Mouse (Mus musculus): ENCODE results near the gene Shmt2. TPM values are rescaled to one million over a fixed set of nuclear protein-coding genes. Genes with fewer than 3 reads are reported as not detected.

Gene Shmt2
- 22.0 TPM for polyA plus RNA-seq (2014; fragmentation: Illumina TruSeq; extraction: RNeasy Lipid Tissue Mini Kit (QIAGEN cat#74804); ENCODE audit: low read depth, low replicate concordance)

DNA sequence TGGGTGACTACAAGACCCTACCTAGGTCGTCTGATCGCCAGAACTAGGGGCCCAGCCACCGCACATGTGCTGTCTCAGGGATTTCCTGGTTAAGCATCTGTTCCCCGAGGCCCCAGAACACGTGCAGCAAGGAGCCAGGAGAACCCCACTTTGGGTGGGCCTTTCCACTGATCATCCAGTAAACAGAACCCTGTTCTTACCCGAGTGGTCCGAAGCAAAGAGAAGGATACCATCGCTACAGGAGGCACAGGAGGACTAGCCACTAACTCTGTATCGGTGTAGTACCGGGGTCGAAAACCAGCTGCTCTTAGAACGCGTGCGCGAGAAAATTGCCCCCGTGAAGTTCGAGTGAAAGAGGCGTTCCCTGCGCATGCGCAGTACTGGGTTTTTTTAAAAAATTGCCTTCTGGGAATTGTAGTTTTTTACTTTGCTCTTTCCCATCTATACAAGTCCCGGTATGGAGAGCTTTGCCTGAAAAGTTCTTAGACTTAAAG, at the start of gene Shmt2:
Shmt2 (minus strand) TSS at position 357 of the 494 bp plus-strand sequence.

GRCm38 (mm10) chr10:127534036-127534928, 12.0 kb upstream of the Shmt2 start, which contains the start of gene Nxph4:
Gene Nxph4, minus strand, starts transcription at chr10:127534559.

GRCm38 (mm10) chr10:127514764-127515163, 7.5 kb downstream of the Shmt2 start, which contains the start of gene Ndufa4l2:
Gene Ndufa4l2, plus strand, starts transcription at chr10:127514967.

DNA sequence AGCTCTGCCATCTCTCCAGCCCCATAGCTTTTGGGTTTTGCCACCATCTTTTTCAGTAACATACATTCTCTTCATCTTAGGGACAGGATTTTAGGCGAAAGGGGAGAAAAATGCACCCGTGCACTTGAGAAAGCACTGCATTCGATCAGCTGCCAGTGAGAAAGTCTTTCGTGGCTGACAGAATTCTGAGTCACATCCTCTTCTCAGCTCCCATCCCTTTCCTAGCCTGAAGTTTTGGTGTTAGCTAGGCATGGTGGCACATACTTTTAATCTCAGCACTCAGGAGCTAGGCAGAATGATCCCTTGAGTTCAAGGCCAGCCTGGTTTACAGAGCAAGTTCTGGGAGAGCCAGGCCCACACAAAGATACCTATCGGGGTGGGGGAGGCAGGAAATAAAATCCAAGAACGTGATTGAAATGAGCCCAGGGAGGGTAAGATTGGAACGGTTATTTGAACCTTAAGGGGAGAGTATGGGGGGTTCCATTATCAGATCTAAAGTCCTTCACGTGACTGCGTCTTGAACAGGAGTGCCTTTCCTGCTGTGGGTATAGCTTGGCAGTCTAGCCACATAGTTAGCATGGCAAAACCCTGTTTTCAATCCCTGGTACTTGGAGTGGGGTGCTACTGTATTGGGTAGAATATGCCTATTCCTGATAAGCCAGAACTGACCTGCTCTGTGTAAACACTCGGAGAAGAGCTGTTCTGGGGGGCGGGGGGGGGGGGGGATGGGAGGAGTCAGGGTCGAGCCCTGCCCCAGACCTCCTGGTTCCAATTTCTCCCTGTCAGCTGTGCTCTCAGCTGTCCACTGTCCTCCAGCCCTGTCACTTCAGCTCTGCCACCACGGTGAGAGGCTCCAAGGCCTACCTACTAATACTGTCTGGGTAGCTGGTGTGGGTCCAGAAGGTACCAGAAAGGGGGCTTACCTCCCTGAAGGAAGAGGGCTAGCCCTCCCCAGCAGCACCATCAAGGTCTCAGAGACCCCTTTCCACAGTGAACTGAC, 21.1 kb downstream of the Shmt2 start, which contains the start of gene Stac3:
Stac3 (plus strand) TSS at position 793 of the 1,000 bp plus-strand sequence.

Other genes with a start within 250 kb of the Shmt2 start
- gene Mbd6, start 233.4 kb downstream of the Shmt2 start, polyA plus RNA-seq (2014; fragmentation: Illumina TruSeq; extraction: RNeasy Lipid Tissue Mini Kit (QIAGEN cat#74804); ENCODE audit: low read depth, low replicate concordance) = 1.9 TPM
- gene Mars, start 210.7 kb downstream of the Shmt2 start, polyA plus RNA-seq (2014; fragmentation: Illumina TruSeq; extraction: RNeasy Lipid Tissue Mini Kit (QIAGEN cat#74804); ENCODE audit: low read depth, low replicate concordance) = 13.9 TPM
- gene Arhgap9, start 200.5 kb downstream of the Shmt2 start, polyA plus RNA-seq (2014; fragmentation: Illumina TruSeq; extraction: RNeasy Lipid Tissue Mini Kit (QIAGEN cat#74804); ENCODE audit: low read depth, low replicate concordance) = 0.29 TPM
- gene Gli1, start 180.5 kb downstream of the Shmt2 start, polyA plus RNA-seq (2014; fragmentation: Illumina TruSeq; extraction: RNeasy Lipid Tissue Mini Kit (QIAGEN cat#74804); ENCODE audit: low read depth, low replicate concordance) = not detected
- 8.0 TPM for gene Inhbe, start 168.0 kb downstream of the Shmt2 start, polyA plus RNA-seq (2014; fragmentation: Illumina TruSeq; extraction: RNeasy Lipid Tissue Mini Kit (QIAGEN cat#74804); ENCODE audit: low read depth, low replicate concordance)
- 29.8 TPM for gene Inhbc, start 152.0 kb downstream of the Shmt2 start, polyA plus RNA-seq (2014; fragmentation: Illumina TruSeq; extraction: RNeasy Lipid Tissue Mini Kit (QIAGEN cat#74804); ENCODE audit: low read depth, low replicate concordance)
- 121 TPM for gene R3hdm2, start 142.1 kb downstream of the Shmt2 start, polyA plus RNA-seq (2014; fragmentation: Illumina TruSeq; extraction: RNeasy Lipid Tissue Mini Kit (QIAGEN cat#74804); ENCODE audit: low read depth, low replicate concordance)
- gene Stac3, start 20.8 kb downstream of the Shmt2 start, polyA plus RNA-seq (2014; fragmentation: Illumina TruSeq; extraction: RNeasy Lipid Tissue Mini Kit (QIAGEN cat#74804); ENCODE audit: low read depth, low replicate concordance) = not detected
- gene Ndufa4l2, start 7.5 kb downstream of the Shmt2 start, polyA plus RNA-seq (2014; fragmentation: Illumina TruSeq; extraction: RNeasy Lipid Tissue Mini Kit (QIAGEN cat#74804); ENCODE audit: low read depth, low replicate concordance) = not detected
- not detected for gene Nxph4, start 12.1 kb upstream of the Shmt2 start, polyA plus RNA-seq (2014; fragmentation: Illumina TruSeq; extraction: RNeasy Lipid Tissue Mini Kit (QIAGEN cat#74804); ENCODE audit: low read depth, low replicate concordance)
- gene Lrp1, start 98.7 kb upstream of the Shmt2 start, polyA plus RNA-seq (2014; fragmentation: Illumina TruSeq; extraction: RNeasy Lipid Tissue Mini Kit (QIAGEN cat#74804); ENCODE audit: low read depth, low replicate concordance) = 30.4 TPM
- 15.3 TPM for gene Stat6, start 120.5 kb upstream of the Shmt2 start, polyA plus RNA-seq (2014; fragmentation: Illumina TruSeq; extraction: RNeasy Lipid Tissue Mini Kit (QIAGEN cat#74804); ENCODE audit: low read depth, low replicate concordance)
- 4.2 TPM for gene Nemp1, start 144.5 kb upstream of the Shmt2 start, polyA plus RNA-seq (2014; fragmentation: Illumina TruSeq; extraction: RNeasy Lipid Tissue Mini Kit (QIAGEN cat#74804); ENCODE audit: low read depth, low replicate concordance)
- gene Nab2, start 146.1 kb upstream of the Shmt2 start, polyA plus RNA-seq (2014; fragmentation: Illumina TruSeq; extraction: RNeasy Lipid Tissue Mini Kit (QIAGEN cat#74804); ENCODE audit: low read depth, low replicate concordance) = 1.2 TPM
- not detected for gene Myo1a, start 182.7 kb upstream of the Shmt2 start, polyA plus RNA-seq (2014; fragmentation: Illumina TruSeq; extraction: RNeasy Lipid Tissue Mini Kit (QIAGEN cat#74804); ENCODE audit: low read depth, low replicate concordance)
- gene Tac2, start 202.0 kb upstream of the Shmt2 start, polyA plus RNA-seq (2014; fragmentation: Illumina TruSeq; extraction: RNeasy Lipid Tissue Mini Kit (QIAGEN cat#74804); ENCODE audit: low read depth, low replicate concordance) = not detected
- gene Zbtb39, start 217.1 kb upstream of the Shmt2 start, polyA plus RNA-seq (2014; fragmentation: Illumina TruSeq; extraction: RNeasy Lipid Tissue Mini Kit (QIAGEN cat#74804); ENCODE audit: low read depth, low replicate concordance) = 3.2 TPM
- gene Gpr182, start 229.3 kb upstream of the Shmt2 start, polyA plus RNA-seq (2014; fragmentation: Illumina TruSeq; extraction: RNeasy Lipid Tissue Mini Kit (QIAGEN cat#74804); ENCODE audit: low read depth, low replicate concordance) = 4.1 TPM
- 0.48 TPM for gene Rdh1, start 237.3 kb upstream of the Shmt2 start, polyA plus RNA-seq (2014; fragmentation: Illumina TruSeq; extraction: RNeasy Lipid Tissue Mini Kit (QIAGEN cat#74804); ENCODE audit: low read depth, low replicate concordance)
- 0.74 TPM for gene Rdh16f1, start 237.3 kb upstream of the Shmt2 start, polyA plus RNA-seq (2014; fragmentation: Illumina TruSeq; extraction: RNeasy Lipid Tissue Mini Kit (QIAGEN cat#74804); ENCODE audit: low read depth, low replicate concordance)

Data from liver, adult 10 weeks (tissue).